Mouse (Mus musculus): ENCODE results near the gene Sfxn5. TPM values are rescaled to one million over a fixed set of nuclear protein-coding genes. Genes with fewer than 3 reads are reported as not detected.

The Sfxn5 gene
- polyA plus RNA-seq, 1 experiment, result 0.72 TPM

DNA sequence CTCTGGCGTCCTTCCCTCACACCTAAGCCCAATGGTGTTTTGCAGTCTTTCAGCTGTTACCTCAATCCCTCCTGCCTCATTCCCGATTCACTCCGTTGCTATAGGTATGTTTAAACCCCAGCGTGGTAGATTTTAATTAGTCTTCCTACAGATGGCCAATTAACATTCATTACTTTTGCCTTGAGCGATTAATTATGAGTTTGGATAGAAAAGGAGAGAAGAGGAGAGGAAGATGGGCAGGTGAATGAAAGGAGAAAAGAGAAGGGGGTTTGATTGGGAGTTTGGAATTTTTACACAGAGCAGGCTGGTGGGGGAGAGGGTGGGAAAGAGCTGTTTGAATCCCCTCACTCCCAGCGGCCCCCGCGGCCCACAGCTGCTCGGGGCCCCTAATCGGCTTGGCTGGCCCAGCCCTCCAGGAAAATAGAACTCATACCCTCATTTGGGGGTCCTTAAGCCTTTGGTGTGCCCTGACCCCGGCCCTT lies 167.7 kb downstream of the Sfxn5 start:
- Histone ChIP-seq H3K9me3 (no peaks in the 10 kb centered on the region), H3K4me3 (replicated peaks) (no peak overlapping the region), H3K4me1 (no peaks in the 10 kb centered on the region), H3K36me3 (replicated peaks; ENCODE audit: low read length) (no peaks in the 10 kb centered on the region), H3K27me3 (replicated peaks) (peaks cover 45% of the 10 kb centered on the region)
- TF ChIP-seq FLI1 (IDR thresholded peaks at IDR 0.05; ENCODE audit: low read length) (no peak), GATA1 (IDR thresholded peaks at IDR 0.05; ENCODE audit: borderline replicate concordance, low read length) (no peak)

Other genes starting within 250 kb of the Sfxn5 start
- gene Spr, start 195.7 kb downstream of the Sfxn5 start, polyA plus RNA-seq (2012; ENCODE audit: insufficient read depth, low replicate concordance), result 23.7 and 32.1 TPM in 2 replicates
- not detected in 2 replicates for gene Emx1, start 146.0 kb downstream of the Sfxn5 start, polyA plus RNA-seq (2012; ENCODE audit: insufficient read depth, low replicate concordance)
- gene Rab11fip5, start 41.2 kb upstream of the Sfxn5 start, polyA plus RNA-seq (2012; ENCODE audit: insufficient read depth, low replicate concordance), result 1.0 and 4.4 TPM in 2 replicates
- gene Noto, start 90.5 kb upstream of the Sfxn5 start, polyA plus RNA-seq (2012; ENCODE audit: insufficient read depth, low replicate concordance), result not detected in 2 replicates
- 6.2 and 7.5 TPM in 2 replicates for gene Smyd5, start 98.6 kb upstream of the Sfxn5 start, polyA plus RNA-seq (2012; ENCODE audit: insufficient read depth, low replicate concordance)
- 5.2 and 36.0 TPM in 2 replicates for gene Cct7, start 118.1 kb upstream of the Sfxn5 start, polyA plus RNA-seq (2012; ENCODE audit: insufficient read depth, low replicate concordance)
- gene Pradc1, start 118.5 kb upstream of the Sfxn5 start, polyA plus RNA-seq (2012; ENCODE audit: insufficient read depth, low replicate concordance), result 18.8 TPM in 1 of 2 replicates, not detected in the other
- gene Fbxo41, start 169.6 kb upstream of the Sfxn5 start, polyA plus RNA-seq (2012; ENCODE audit: insufficient read depth, low replicate concordance), result not detected in 2 replicates
- gene Egr4, start 180.2 kb upstream of the Sfxn5 start, polyA plus RNA-seq (2012; ENCODE audit: insufficient read depth, low replicate concordance), result 0.12 TPM in 1 of 2 replicates, not detected in the other